Mouse (Mus musculus): Measurements from ENCODE around the gene Hoxb5. TPM values are rescaled to one million over a fixed set of nuclear protein-coding genes. Genes with fewer than 3 reads are reported as not detected.

The Hoxb5 gene
- polyA plus RNA-seq, 1 experiment from 2014 or later, result not detected

- Histone ChIP-seq H3K4me2 (ENCODE audit: low read length) (no peak overlapping the region), H3K36me3 (ENCODE audit: control insufficient read depth, insufficient read depth, low read length) (no peaks in the 10 kb centered on the region), H3K4me3 (ENCODE audit: low read depth, low read length) (no peak overlapping the region), H3K9ac (ENCODE audit: low read depth, low read length) (no peak overlapping the region), H3K4me1 (ENCODE audit: control insufficient read depth, insufficient read depth, low read length) (no peaks in the 10 kb centered on the region), H3K27ac (ENCODE audit: low read length) (no peak overlapping the region), H3K27me3 (ENCODE audit: control insufficient read depth, insufficient read depth, low read depth, low read length) (peaks cover 83% of the 10 kb centered on the region), H3K9me3 (replicated peaks; ENCODE audit: control insufficient read depth, low read length, poor library complexity, severe bottlenecking) (no peaks in the 10 kb centered on the region)
- WGBS, result 0% methylated on average over 12 of the region's 12 CpGs
- no peak for ATAC-seq
These were observed 10.4 kb upstream of the Hoxb5 start for GRCm38 (mm10) chr11:96292565-96293301.

- H3K9ac ChIP-seq (ENCODE audit: low read depth, low read length), result no peak overlapping the region
These were observed 9.7 kb upstream of the Hoxb5 start for GRCm38 (mm10) chr11:96293302-96293921.

GRCm38 (mm10) chr11:96294245-96295091 is 8.7 kb upstream of the Hoxb5 start:
- no peak for ATAC-seq
- no peak overlapping the region for H3K4me3 ChIP-seq (ENCODE audit: low read depth, low read length)

More at GRCm38 (mm10) chr11:96293302-96293921, 9.7 kb upstream of the Hoxb5 start:
- no peak overlapping the region for H3K27ac ChIP-seq (ENCODE audit: low read length)
- no peaks in the 10 kb centered on the region for H3K4me1 ChIP-seq (ENCODE audit: control insufficient read depth, insufficient read depth, low read length)
- peaks cover 83% of the 10 kb centered on the region for H3K27me3 ChIP-seq (ENCODE audit: control insufficient read depth, insufficient read depth, low read depth, low read length)
- under 1% methylated on average over 22 of the region's 22 CpGs for WGBS
- H3K9me3 ChIP-seq (replicated peaks; ENCODE audit: control insufficient read depth, low read length, poor library complexity, severe bottlenecking), result no peaks in the 10 kb centered on the region
- no peaks in the 10 kb centered on the region for H3K36me3 ChIP-seq (ENCODE audit: control insufficient read depth, insufficient read depth, low read length)
- no peak overlapping the region for H3K4me2 ChIP-seq (ENCODE audit: low read length)
- H3K4me3 ChIP-seq (ENCODE audit: low read depth, low read length), result no peak overlapping the region
- no peak for ATAC-seq

GRCm38 (mm10) chr11:96295092-96295835 is 7.9 kb upstream of the Hoxb5 start:
- H3K9ac ChIP-seq (ENCODE audit: low read depth, low read length), result no peak overlapping the region
- no peaks in the 10 kb centered on the region for H3K9me3 ChIP-seq (replicated peaks; ENCODE audit: control insufficient read depth, low read length, poor library complexity, severe bottlenecking)
- 1% methylated on average over 29 of the region's 30 CpGs for WGBS
- peaks cover 87% of the 10 kb centered on the region for H3K27me3 ChIP-seq (ENCODE audit: control insufficient read depth, insufficient read depth, low read depth, low read length)
- no peak overlapping the region for H3K4me2 ChIP-seq (ENCODE audit: low read length)
- H3K4me1 ChIP-seq (ENCODE audit: control insufficient read depth, insufficient read depth, low read length), result no peaks in the 10 kb centered on the region
- no peak overlapping the region for H3K27ac ChIP-seq (ENCODE audit: low read length)
- no peak overlapping the region for H3K4me3 ChIP-seq (ENCODE audit: low read depth, low read length)
- ATAC-seq, result no peak
- no peaks in the 10 kb centered on the region for H3K36me3 ChIP-seq (ENCODE audit: control insufficient read depth, insufficient read depth, low read length)

More at GRCm38 (mm10) chr11:96294245-96295091, 8.7 kb upstream of the Hoxb5 start:
- Histone ChIP-seq H3K4me1 (ENCODE audit: control insufficient read depth, insufficient read depth, low read length) (no peaks in the 10 kb centered on the region), H3K9me3 (replicated peaks; ENCODE audit: control insufficient read depth, low read length, poor library complexity, severe bottlenecking) (no peaks in the 10 kb centered on the region), H3K27ac (ENCODE audit: low read length) (no peak overlapping the region), H3K4me2 (ENCODE audit: low read length) (no peak overlapping the region), H3K27me3 (ENCODE audit: control insufficient read depth, insufficient read depth, low read depth, low read length) (peaks cover 82% of the 10 kb centered on the region), H3K36me3 (ENCODE audit: control insufficient read depth, insufficient read depth, low read length) (no peaks in the 10 kb centered on the region), H3K9ac (ENCODE audit: low read depth, low read length) (no peak overlapping the region)
- under 1% methylated on average over 32 of the region's 32 CpGs for WGBS

- H3K4me3 ChIP-seq (ENCODE audit: low read depth, low read length), result no peak overlapping the region
- H3K9ac ChIP-seq (ENCODE audit: low read depth, low read length), result no peak overlapping the region
- peaks cover 90% of the 10 kb centered on the region for H3K27me3 ChIP-seq (ENCODE audit: control insufficient read depth, insufficient read depth, low read depth, low read length)
- H3K9me3 ChIP-seq (replicated peaks; ENCODE audit: control insufficient read depth, low read length, poor library complexity, severe bottlenecking), result no peaks in the 10 kb centered on the region
- no peaks in the 10 kb centered on the region for H3K4me1 ChIP-seq (ENCODE audit: control insufficient read depth, insufficient read depth, low read length)
- WGBS, result 0% methylated on average over 2 of the region's 2 CpGs
- ATAC-seq, result no peak
- H3K27ac ChIP-seq (ENCODE audit: low read length), result no peak overlapping the region
- no peaks in the 10 kb centered on the region for H3K36me3 ChIP-seq (ENCODE audit: control insufficient read depth, insufficient read depth, low read length)
- H3K4me2 ChIP-seq (ENCODE audit: low read length), result no peak overlapping the region
These were observed 6.1 kb upstream of the Hoxb5 start for GRCm38 (mm10) chr11:96296997-96297396.

GRCm38 (mm10) chr11:96297428-96297827 is 5.7 kb upstream of the Hoxb5 start:
- no peak overlapping the region for H3K4me3 ChIP-seq (ENCODE audit: low read depth, low read length)
- no peaks in the 10 kb centered on the region for H3K4me1 ChIP-seq (ENCODE audit: control insufficient read depth, insufficient read depth, low read length)
- 0% methylated on average over 3 of the region's 3 CpGs for WGBS
- H3K36me3 ChIP-seq (ENCODE audit: control insufficient read depth, insufficient read depth, low read length), result no peaks in the 10 kb centered on the region
- no peak overlapping the region for H3K27ac ChIP-seq (ENCODE audit: low read length)
- no peak overlapping the region for H3K9ac ChIP-seq (ENCODE audit: low read depth, low read length)
- peaks cover 89% of the 10 kb centered on the region for H3K27me3 ChIP-seq (ENCODE audit: control insufficient read depth, insufficient read depth, low read depth, low read length)
- H3K4me2 ChIP-seq (ENCODE audit: low read length), result no peak overlapping the region
- ATAC-seq, result no peak
- H3K9me3 ChIP-seq (replicated peaks; ENCODE audit: control insufficient read depth, low read length, poor library complexity, severe bottlenecking), result no peaks in the 10 kb centered on the region

GRCm38 (mm10) chr11:96297968-96298635 is 5.0 kb upstream of the Hoxb5 start:
- Histone ChIP-seq H3K9ac (ENCODE audit: low read depth, low read length) (no peak overlapping the region), H3K4me1 (ENCODE audit: control insufficient read depth, insufficient read depth, low read length) (no peaks in the 10 kb centered on the region), H3K27ac (ENCODE audit: low read length) (no peak overlapping the region), H3K9me3 (replicated peaks; ENCODE audit: control insufficient read depth, low read length, poor library complexity, severe bottlenecking) (no peaks in the 10 kb centered on the region), H3K4me3 (ENCODE audit: low read depth, low read length) (no peak overlapping the region), H3K4me2 (ENCODE audit: low read length) (no peak overlapping the region), H3K27me3 (ENCODE audit: control insufficient read depth, insufficient read depth, low read depth, low read length) (peaks cover 90% of the 10 kb centered on the region), H3K36me3 (ENCODE audit: control insufficient read depth, insufficient read depth, low read length) (no peaks in the 10 kb centered on the region)
- 3% methylated on average over 11 of the region's 11 CpGs for WGBS
- no peak for ATAC-seq

- no peaks in the 10 kb centered on the region for H3K4me1 ChIP-seq (ENCODE audit: control insufficient read depth, insufficient read depth, low read length)
- H3K36me3 ChIP-seq (ENCODE audit: control insufficient read depth, insufficient read depth, low read length), result no peaks in the 10 kb centered on the region
- WGBS, result under 1% methylated on average over 66 of the region's 66 CpGs
- no peak for ATAC-seq
- no peak overlapping the region for H3K9ac ChIP-seq (ENCODE audit: low read depth, low read length)
- H3K27ac ChIP-seq (ENCODE audit: low read length), result no peak overlapping the region
- no peak overlapping the region for H3K4me2 ChIP-seq (ENCODE audit: low read length)
- no peaks in the 10 kb centered on the region for H3K9me3 ChIP-seq (replicated peaks; ENCODE audit: control insufficient read depth, low read length, poor library complexity, severe bottlenecking)
- H3K4me3 ChIP-seq (ENCODE audit: low read depth, low read length), result no peak overlapping the region
- H3K27me3 ChIP-seq (ENCODE audit: control insufficient read depth, insufficient read depth, low read depth, low read length), result peaks cover 87% of the 10 kb centered on the region
These were observed 4.1 kb upstream of the Hoxb5 start for GRCm38 (mm10) chr11:96298895-96299667.
